Mouse (Mus musculus) intestine, embryonic 15.5 days (tissue): ENCODE results near the gene Rbm19. TPM values are rescaled to one million over a fixed set of nuclear protein-coding genes. Genes with fewer than 3 reads are reported as not detected.

Source experiments
- ATAC-seq: fragments of 200-750 bp; cut with Nextera tagmentation; 2 replicates; pipeline ENCODE4 v1.8.0; 2017; ENCODE audit warnings: moderate TSS enrichment, moderate library complexity
- H3K27ac ChIP-seq: fragments of 300-500 bp; sonication (generic); 2 replicates; pipeline ENCODE4 v1.5.1; 2015; ENCODE audit warnings: mild to moderate bottlenecking, inconsistent platforms
- H3K27me3 ChIP-seq: fragments of 300-500 bp; sonication (generic); replicated peaks from 2 replicates; pipeline ENCODE4 v1.6.1; 2015; ENCODE audit warnings: inconsistent platforms
- H3K36me3 ChIP-seq: fragments of 300-500 bp; sonication (generic); 2 replicates; pipeline ENCODE4 v1.6.1; 2015; ENCODE audit warnings: inconsistent platforms
- H3K4me1 ChIP-seq: fragments of 300-500 bp; sonication (generic); replicated peaks from 2 replicates; pipeline ENCODE4 v1.6.1; 2015; ENCODE audit warnings: inconsistent platforms
- H3K4me2 ChIP-seq: fragments of 300-500 bp; sonication (generic); replicated peaks from 2 replicates; pipeline ENCODE4 v1.6.1; 2015; ENCODE audit warnings: mild to moderate bottlenecking, inconsistent platforms
- H3K4me3 ChIP-seq: fragments of 300-500 bp; sonication (generic); replicated peaks from 2 replicates; pipeline ENCODE4 v1.5.1; 2015; ENCODE audit warnings: inconsistent platforms
- H3K9ac ChIP-seq: fragments of 300-500 bp; sonication (generic); 2 replicates; pipeline ENCODE4 v1.6.1; 2015; ENCODE audit warnings: inconsistent platforms
- H3K9me3 ChIP-seq: fragments of 300-500 bp; sonication (generic); 2 replicates; pipeline ENCODE4 v1.6.1; 2016; ENCODE audit warnings: inconsistent platforms
- WGBS: fragments of 180-500 bp; shearing (Covaris S2); methylation state at CpG from one replicate; pipeline ENCODE4 v1.1.7; 2015; 5-methylcytosine and 5-hydroxymethylcytosine counted together
- polyA plus RNA-seq: library from polyadenylated mRNA; unstranded; fragments of >200 nt; fragmentation: Nextera tagmentation; extraction: Ambion mirVana; gene quantifications from 2 replicates; pipeline ENCODE4 v1.2.1, GENCODE M21; 2015

Rbm19 gene
- polyA plus RNA-seq, 1 experiment from 2014 or later = 25.8 TPM

GRCm38 (mm10) chr5:120191620-120192019 is 75.4 kb downstream of the Rbm19 start:
- H3K9ac ChIP-seq = no peak overlapping the region
- WGBS = 84% methylated on average over 9 of the region's 9 CpGs
- ATAC-seq = no peak
- H3K4me2 ChIP-seq = no peak overlapping the region
- H3K4me1 ChIP-seq = 0 out of 2 replicates have a peak, but pooled peaks cover 4% of the 10 kb centered on the region
- no peak overlapping the region for H3K27ac ChIP-seq
- no peaks in the 10 kb centered on the region for H3K27me3 ChIP-seq
- no peaks in the 10 kb centered on the region for H3K9me3 ChIP-seq
- H3K36me3 ChIP-seq = no peaks in the 10 kb centered on the region
- no peak overlapping the region for H3K4me3 ChIP-seq

- Histone ChIP-seq H3K9me3 (no peaks in the 10 kb centered on the region), H3K9ac (no peak overlapping the region), H3K36me3 (0 out of 2 replicates have a peak, but pooled peaks cover 8% of the 10 kb centered on the region), H3K4me2 (no peak overlapping the region), H3K27ac (no peak overlapping the region), H3K27me3 (no peaks in the 10 kb centered on the region), H3K4me3 (no peak overlapping the region), H3K4me1 (0 out of 2 replicates have a peak, but pooled peaks cover 4% of the 10 kb centered on the region)
- 45% methylated on average over 16 of the region's 16 CpGs for WGBS
- no peak for ATAC-seq
Measured at GRCm38 (mm10) chr5:120194309-120194941, 78.2 kb downstream of the Rbm19 start.

- no peak for ATAC-seq
- Histone ChIP-seq H3K36me3 (0 out of 2 replicates have a peak, but pooled peaks cover 8% of the 10 kb centered on the region), H3K4me1 (0 out of 2 replicates have a peak, but pooled peaks cover 4% of the 10 kb centered on the region), H3K4me3 (no peak overlapping the region), H3K27me3 (no peaks in the 10 kb centered on the region), H3K27ac (no peak overlapping the region), H3K4me2 (no peak overlapping the region), H3K9me3 (no peaks in the 10 kb centered on the region), H3K9ac (no peak overlapping the region)
- 41% methylated on average over 13 of the region's 13 CpGs for WGBS
Measured at GRCm38 (mm10) chr5:120194948-120195347, 78.7 kb downstream of the Rbm19 start.

- WGBS = 77% methylated on average over 9 of the region's 9 CpGs
- Histone ChIP-seq H3K9ac (no peak overlapping the region), H3K36me3 (0 out of 2 replicates have a peak, but pooled peaks cover 8% of the 10 kb centered on the region), H3K27me3 (no peaks in the 10 kb centered on the region), H3K4me3 (no peak overlapping the region), H3K27ac (no peak overlapping the region), H3K9me3 (no peaks in the 10 kb centered on the region), H3K4me1 (0 out of 2 replicates have a peak, but pooled peaks cover 4% of the 10 kb centered on the region), H3K4me2 (no peak overlapping the region)
- no peak for ATAC-seq
Measured at GRCm38 (mm10) chr5:120196879-120197278, 80.6 kb downstream of the Rbm19 start.

- no peak for ATAC-seq
- WGBS = 92% methylated on average over 10 of the region's 10 CpGs
Measured at GRCm38 (mm10) chr5:120197813-120198387, 81.6 kb downstream of the Rbm19 start.

GRCm38 (mm10) chr5:120199865-120200264 is 83.6 kb downstream of the Rbm19 start:
- WGBS = 94% methylated on average over 7 of the region's 7 CpGs
- no peak for ATAC-seq
- H3K9me3 ChIP-seq = no peaks in the 10 kb centered on the region
- H3K36me3 ChIP-seq = 0 out of 2 replicates have a peak, but pooled peaks cover 8% of the 10 kb centered on the region
- no peak overlapping the region for H3K4me2 ChIP-seq
- no peaks in the 10 kb centered on the region for H3K27me3 ChIP-seq
- 0 out of 2 replicates have a peak, but pooled peaks cover 4% of the 10 kb centered on the region for H3K4me1 ChIP-seq
- H3K4me3 ChIP-seq = no peak overlapping the region
- H3K27ac ChIP-seq = no peak overlapping the region
- no peak overlapping the region for H3K9ac ChIP-seq

More at GRCm38 (mm10) chr5:120197813-120198387, 81.6 kb downstream of the Rbm19 start:
- no peak overlapping the region for H3K9ac ChIP-seq
- H3K9me3 ChIP-seq = no peaks in the 10 kb centered on the region
- H3K36me3 ChIP-seq = 0 out of 2 replicates have a peak, but pooled peaks cover 8% of the 10 kb centered on the region
- H3K27ac ChIP-seq = no peak overlapping the region
- no peak overlapping the region for H3K4me3 ChIP-seq
- 0 out of 2 replicates have a peak, but pooled peaks cover 4% of the 10 kb centered on the region for H3K4me1 ChIP-seq
- H3K27me3 ChIP-seq = no peaks in the 10 kb centered on the region
- no peak overlapping the region for H3K4me2 ChIP-seq

GRCm38 (mm10) chr5:120204316-120204715 is 88.1 kb downstream of the Rbm19 start:
- no peak for ATAC-seq
- no peaks in the 10 kb centered on the region for H3K36me3 ChIP-seq
- 66% methylated on average over 3 of the region's 3 CpGs for WGBS
- H3K9me3 ChIP-seq = no peaks in the 10 kb centered on the region
- H3K4me2 ChIP-seq = no peak overlapping the region
- H3K27me3 ChIP-seq = no peaks in the 10 kb centered on the region
- H3K4me3 ChIP-seq = no peak overlapping the region
- no peaks in the 10 kb centered on the region for H3K4me1 ChIP-seq
- no peak overlapping the region for H3K27ac ChIP-seq
- H3K9ac ChIP-seq = no peak overlapping the region

- Histone ChIP-seq H3K36me3 (no peaks in the 10 kb centered on the region), H3K9me3 (no peaks in the 10 kb centered on the region), H3K27ac (no peak overlapping the region), H3K9ac (no peak overlapping the region), H3K4me1 (0 out of 2 replicates have a peak, but pooled peaks cover 3% of the 10 kb centered on the region), H3K4me2 (no peak overlapping the region), H3K27me3 (peaks cover 12% of the 10 kb centered on the region), H3K4me3 (no peak overlapping the region)
- 68% methylated on average over 12 of the region's 12 CpGs for WGBS
- ATAC-seq = no peak
Measured at GRCm38 (mm10) chr5:120206313-120206943, 90.2 kb downstream of the Rbm19 start.

GRCm38 (mm10) chr5:120207492-120207891 is 91.2 kb downstream of the Rbm19 start:
- H3K9me3 ChIP-seq = no peaks in the 10 kb centered on the region
- H3K36me3 ChIP-seq = no peaks in the 10 kb centered on the region
- H3K27me3 ChIP-seq = peaks cover 13% of the 10 kb centered on the region
- ATAC-seq = no peak
- WGBS = 69% methylated on average over 4 of the region's 4 CpGs
- no peak overlapping the region for H3K27ac ChIP-seq
- H3K9ac ChIP-seq = no peak overlapping the region
- no peak overlapping the region for H3K4me3 ChIP-seq
- H3K4me2 ChIP-seq = no peak overlapping the region
- 0 out of 2 replicates have a peak, but pooled peaks cover 3% of the 10 kb centered on the region for H3K4me1 ChIP-seq

GRCm38 (mm10) chr5:120210668-120211067 is 94.4 kb downstream of the Rbm19 start:
- Histone ChIP-seq H3K27me3 (peaks cover 15% of the 10 kb centered on the region), H3K4me2 (no peak overlapping the region; the same call in 1 of the 2 replicates), H3K4me1 (0 out of 2 replicates have a peak, but pooled peaks cover 3% of the 10 kb centered on the region), H3K36me3 (no peaks in the 10 kb centered on the region), H3K4me3 (no peak overlapping the region), H3K9me3 (no peaks in the 10 kb centered on the region), H3K9ac (no peak overlapping the region), H3K27ac (no peak overlapping the region)
- ATAC-seq = no peak
- WGBS = 23% methylated on average over 11 of the region's 11 CpGs

GRCm38 (mm10) chr5:120211182-120211581 is 94.9 kb downstream of the Rbm19 start:
- peak overlapping the region; percentile 22 for H3K4me2 ChIP-seq
- ATAC-seq = no peak
- 13% methylated on average over 17 of the region's 17 CpGs for WGBS

GRCm38 (mm10) chr5:120214511-120214910 is 98.2 kb downstream of the Rbm19 start:
- ATAC-seq = no peak
- WGBS = 55% methylated on average over 3 of the region's 3 CpGs

More at GRCm38 (mm10) chr5:120211182-120211581, 94.9 kb downstream of the Rbm19 start:
- Histone ChIP-seq H3K4me3 (no peak overlapping the region), H3K9me3 (no peaks in the 10 kb centered on the region), H3K36me3 (no peaks in the 10 kb centered on the region), H3K27ac (no peak overlapping the region), H3K9ac (no peak overlapping the region), H3K27me3 (peaks cover 15% of the 10 kb centered on the region), H3K4me1 (0 out of 2 replicates have a peak, but pooled peaks cover 3% of the 10 kb centered on the region)

More at GRCm38 (mm10) chr5:120214511-120214910, 98.2 kb downstream of the Rbm19 start:
- Histone ChIP-seq H3K4me2 (no peak overlapping the region), H3K36me3 (no peaks in the 10 kb centered on the region), H3K4me1 (0 out of 2 replicates have a peak, but pooled peaks cover 3% of the 10 kb centered on the region), H3K27ac (no peak overlapping the region), H3K27me3 (peaks cover 15% of the 10 kb centered on the region), H3K9ac (no peak overlapping the region), H3K9me3 (no peaks in the 10 kb centered on the region), H3K4me3 (no peak overlapping the region)
